Mouse (Mus musculus) frontal cortex, adult 2 months (tissue): ENCODE results near the gene Fli1. TPM values are rescaled to one million over a fixed set of nuclear protein-coding genes. Genes with fewer than 3 reads are reported as not detected.

ENCODE experiments used
- polyA plus RNA-seq: library from polyadenylated mRNA; depleted of rRNA; stranded (reverse); fragments of >200 nt; gene quantifications from 2 replicates; pipeline ENCODE4 v1.2.3, GENCODE M21; 2012; rRNA removed

Fli1 gene
- polyA plus RNA-seq, 1 experiment, result 4.6 TPM

Other genes with a start within 250 kb of the Fli1 start
- gene Kcnj5, start 198.5 kb downstream of the Fli1 start, polyA plus RNA-seq, result 0.18 and 0.29 TPM in 2 replicates
- gene Kcnj1, start 170.4 kb downstream of the Fli1 start, polyA plus RNA-seq, result not detected in 2 replicates
- gene Ets1, start 93.4 kb upstream of the Fli1 start, polyA plus RNA-seq, result 7.9 and 11.0 TPM in 2 replicates